Mouse (Mus musculus): ENCODE results near the gene C2cd5. TPM values are rescaled to one million over a fixed set of nuclear protein-coding genes. Genes with fewer than 3 reads are reported as not detected.

Gene C2cd5
- polyA plus RNA-seq, 1 experiment from 2014 or later = 32.5 TPM

GRCm38 (mm10) chr6:143073914-143074313 is 26.0 kb downstream of the C2cd5 start:
- Histone ChIP-seq H3K9me3 (ENCODE audit: control insufficient read depth, low read length) (no peaks in the 10 kb centered on the region), H3K27me3 (ENCODE audit: control insufficient read depth, insufficient read depth, low read length) (no peaks in the 10 kb centered on the region), H3K4me1 (ENCODE audit: control insufficient read depth, insufficient read depth, low read length) (no peaks in the 10 kb centered on the region), H3K4me2 (ENCODE audit: low read depth) (no peak overlapping the region), H3K4me3 (ENCODE audit: low read depth, low read length) (no peak overlapping the region), H3K27ac (ENCODE audit: low read depth, low read length) (no peak overlapping the region), H3K9ac (ENCODE audit: low read length) (no peak overlapping the region), H3K36me3 (ENCODE audit: control insufficient read depth, insufficient read depth, low read length) (peaks cover 5% of the 10 kb centered on the region)
- no peak for DNase-seq (ENCODE audit: low spot score)
- 96% methylated on average over 1 of the region's 1 CpGs for WGBS
- no peak for ATAC-seq (ENCODE audit: insufficient read depth, low FRiP score, low TSS enrichment)

- Histone ChIP-seq H3K9ac (ENCODE audit: low read length) (no peak overlapping the region), H3K4me1 (ENCODE audit: control insufficient read depth, insufficient read depth, low read length) (no peaks in the 10 kb centered on the region), H3K9me3 (ENCODE audit: control insufficient read depth, low read length) (no peaks in the 10 kb centered on the region), H3K4me2 (ENCODE audit: low read depth) (no peak overlapping the region), H3K27me3 (ENCODE audit: control insufficient read depth, insufficient read depth, low read length) (no peaks in the 10 kb centered on the region), H3K36me3 (ENCODE audit: control insufficient read depth, insufficient read depth, low read length) (peaks cover 2% of the 10 kb centered on the region), H3K4me3 (ENCODE audit: low read depth, low read length) (no peak overlapping the region), H3K27ac (ENCODE audit: low read depth, low read length) (no peak overlapping the region)
- ATAC-seq (ENCODE audit: insufficient read depth, low FRiP score, low TSS enrichment) (no peak), DNase-seq (ENCODE audit: low spot score) (no peak)
- WGBS = 84% methylated on average over 6 of the region's 6 CpGs
These were observed 26.5 kb downstream of the C2cd5 start for GRCm38 (mm10) chr6:143073476-143073875.

GRCm38 (mm10) chr6:143072412-143073014 is 27.4 kb downstream of the C2cd5 start:
- H3K36me3 ChIP-seq (ENCODE audit: control insufficient read depth, insufficient read depth, low read length) = peaks cover 2% of the 10 kb centered on the region
- WGBS = 84% methylated on average over 8 of the region's 8 CpGs
- DNase-seq (ENCODE audit: low spot score) = no peak

GRCm38 (mm10) chr6:143070736-143071135 is 29.2 kb downstream of the C2cd5 start:
- peaks cover 2% of the 10 kb centered on the region for H3K36me3 ChIP-seq (ENCODE audit: control insufficient read depth, insufficient read depth, low read length)
- no peaks in the 10 kb centered on the region for H3K4me1 ChIP-seq (ENCODE audit: control insufficient read depth, insufficient read depth, low read length)
- 92% methylated on average over 9 of the region's 9 CpGs for WGBS

More at GRCm38 (mm10) chr6:143072412-143073014, 27.4 kb downstream of the C2cd5 start:
- H3K4me1 ChIP-seq (ENCODE audit: control insufficient read depth, insufficient read depth, low read length) = no peaks in the 10 kb centered on the region
- H3K27ac ChIP-seq (ENCODE audit: low read depth, low read length) = no peak overlapping the region
- no peak overlapping the region for H3K4me2 ChIP-seq (ENCODE audit: low read depth)
- no peaks in the 10 kb centered on the region for H3K27me3 ChIP-seq (ENCODE audit: control insufficient read depth, insufficient read depth, low read length)
- H3K4me3 ChIP-seq (ENCODE audit: low read depth, low read length) = no peak overlapping the region
- no peak for ATAC-seq (ENCODE audit: insufficient read depth, low FRiP score, low TSS enrichment)
- H3K9ac ChIP-seq (ENCODE audit: low read length) = no peak overlapping the region
- no peaks in the 10 kb centered on the region for H3K9me3 ChIP-seq (ENCODE audit: control insufficient read depth, low read length)

GRCm38 (mm10) chr6:143070019-143070418 is 29.9 kb downstream of the C2cd5 start:
- ATAC-seq (ENCODE audit: insufficient read depth, low FRiP score, low TSS enrichment) (no peak), DNase-seq (ENCODE audit: low spot score) (no peak)
- Histone ChIP-seq H3K27me3 (ENCODE audit: control insufficient read depth, insufficient read depth, low read length) (no peaks in the 10 kb centered on the region), H3K9ac (ENCODE audit: low read length) (no peak overlapping the region), H3K36me3 (ENCODE audit: control insufficient read depth, insufficient read depth, low read length) (0 out of 2 replicates have a peak, but pooled peaks cover 2% of the 10 kb centered on the region), H3K4me3 (ENCODE audit: low read depth, low read length) (no peak overlapping the region), H3K9me3 (ENCODE audit: control insufficient read depth, low read length) (no peaks in the 10 kb centered on the region), H3K4me1 (ENCODE audit: control insufficient read depth, insufficient read depth, low read length) (no peaks in the 10 kb centered on the region), H3K4me2 (ENCODE audit: low read depth) (no peak overlapping the region), H3K27ac (ENCODE audit: low read depth, low read length) (no peak overlapping the region)
- 94% methylated on average over 5 of the region's 5 CpGs for WGBS

More at GRCm38 (mm10) chr6:143070736-143071135, 29.2 kb downstream of the C2cd5 start:
- no peak overlapping the region for H3K4me2 ChIP-seq (ENCODE audit: low read depth)
- H3K27ac ChIP-seq (ENCODE audit: low read depth, low read length) = no peak overlapping the region
- no peak overlapping the region for H3K4me3 ChIP-seq (ENCODE audit: low read depth, low read length)
- no peak overlapping the region for H3K9ac ChIP-seq (ENCODE audit: low read length)
- H3K9me3 ChIP-seq (ENCODE audit: control insufficient read depth, low read length) = no peaks in the 10 kb centered on the region
- DNase-seq (ENCODE audit: low spot score) (no peak), ATAC-seq (ENCODE audit: insufficient read depth, low FRiP score, low TSS enrichment) (no peak)
- no peaks in the 10 kb centered on the region for H3K27me3 ChIP-seq (ENCODE audit: control insufficient read depth, insufficient read depth, low read length)

GRCm38 (mm10) chr6:143069606-143070005 is 30.3 kb downstream of the C2cd5 start:
- 92% methylated on average over 8 of the region's 8 CpGs for WGBS
- no peak overlapping the region for H3K4me2 ChIP-seq (ENCODE audit: low read depth)
- H3K27ac ChIP-seq (ENCODE audit: low read depth, low read length) = no peak overlapping the region
- H3K9me3 ChIP-seq (ENCODE audit: control insufficient read depth, low read length) = no peaks in the 10 kb centered on the region
- no peak overlapping the region for H3K9ac ChIP-seq (ENCODE audit: low read length)
- no peak for ATAC-seq (ENCODE audit: insufficient read depth, low FRiP score, low TSS enrichment)
- H3K36me3 ChIP-seq (ENCODE audit: control insufficient read depth, insufficient read depth, low read length) = 0 out of 2 replicates have a peak, but pooled peaks cover 2% of the 10 kb centered on the region
- no peak overlapping the region for H3K4me3 ChIP-seq (ENCODE audit: low read depth, low read length)
- DNase-seq (ENCODE audit: low spot score) = no peak
- H3K4me1 ChIP-seq (ENCODE audit: control insufficient read depth, insufficient read depth, low read length) = no peaks in the 10 kb centered on the region
- H3K27me3 ChIP-seq (ENCODE audit: control insufficient read depth, insufficient read depth, low read length) = no peaks in the 10 kb centered on the region

GRCm38 (mm10) chr6:143068181-143068915 is 31.6 kb downstream of the C2cd5 start:
- no peak overlapping the region for H3K27ac ChIP-seq (ENCODE audit: low read depth, low read length)
- H3K9me3 ChIP-seq (ENCODE audit: control insufficient read depth, low read length) = no peaks in the 10 kb centered on the region
- no peaks in the 10 kb centered on the region for H3K4me1 ChIP-seq (ENCODE audit: control insufficient read depth, insufficient read depth, low read length)
- H3K9ac ChIP-seq (ENCODE audit: low read length) = no peak overlapping the region
- DNase-seq (ENCODE audit: low spot score) (no peak), ATAC-seq (ENCODE audit: insufficient read depth, low FRiP score, low TSS enrichment) (no peak)
- H3K4me2 ChIP-seq (ENCODE audit: low read depth) = no peak overlapping the region
- H3K4me3 ChIP-seq (ENCODE audit: low read depth, low read length) = no peak overlapping the region
- WGBS = 79% methylated on average over 9 of the region's 9 CpGs
- no peaks in the 10 kb centered on the region for H3K27me3 ChIP-seq (ENCODE audit: control insufficient read depth, insufficient read depth, low read length)
- no peaks in the 10 kb centered on the region for H3K36me3 ChIP-seq (ENCODE audit: control insufficient read depth, insufficient read depth, low read length)

- H3K4me3 ChIP-seq (ENCODE audit: low read depth, low read length) = no peak overlapping the region
- ATAC-seq (ENCODE audit: insufficient read depth, low FRiP score, low TSS enrichment) (no peak), DNase-seq (ENCODE audit: low spot score) (no peak)
- no peak overlapping the region for H3K9ac ChIP-seq (ENCODE audit: low read length)
- no peaks in the 10 kb centered on the region for H3K36me3 ChIP-seq (ENCODE audit: control insufficient read depth, insufficient read depth, low read length)
- no peaks in the 10 kb centered on the region for H3K27me3 ChIP-seq (ENCODE audit: control insufficient read depth, insufficient read depth, low read length)
- H3K4me2 ChIP-seq (ENCODE audit: low read depth) = no peak overlapping the region
- WGBS = 90% methylated on average over 3 of the region's 3 CpGs
- no peaks in the 10 kb centered on the region for H3K9me3 ChIP-seq (ENCODE audit: control insufficient read depth, low read length)
- no peaks in the 10 kb centered on the region for H3K4me1 ChIP-seq (ENCODE audit: control insufficient read depth, insufficient read depth, low read length)
- H3K27ac ChIP-seq (ENCODE audit: low read depth, low read length) = no peak overlapping the region
These were observed 32.3 kb downstream of the C2cd5 start for GRCm38 (mm10) chr6:143067654-143068053.

- H3K4me2 ChIP-seq (ENCODE audit: low read depth) = no peak overlapping the region
- no peak overlapping the region for H3K9ac ChIP-seq (ENCODE audit: low read length)
- H3K27me3 ChIP-seq (ENCODE audit: control insufficient read depth, insufficient read depth, low read length) = no peaks in the 10 kb centered on the region
- no peaks in the 10 kb centered on the region for H3K9me3 ChIP-seq (ENCODE audit: control insufficient read depth, low read length)
- 87% methylated on average over 9 of the region's 9 CpGs for WGBS
- H3K4me1 ChIP-seq (ENCODE audit: control insufficient read depth, insufficient read depth, low read length) = no peaks in the 10 kb centered on the region
- ATAC-seq (ENCODE audit: insufficient read depth, low FRiP score, low TSS enrichment) (no peak), DNase-seq (ENCODE audit: low spot score) (no peak)
- H3K36me3 ChIP-seq (ENCODE audit: control insufficient read depth, insufficient read depth, low read length) = no peaks in the 10 kb centered on the region
- H3K4me3 ChIP-seq (ENCODE audit: low read depth, low read length) = no peak overlapping the region
- H3K27ac ChIP-seq (ENCODE audit: low read depth, low read length) = no peak overlapping the region
These were observed 33.1 kb downstream of the C2cd5 start for GRCm38 (mm10) chr6:143066859-143067258.
